Mouse (Mus musculus): ENCODE results near the gene Kcne4.

Gene Kcne4

GRCm38 (mm10) chr1:78860056-78860455, 43.5 kb downstream of the Kcne4 start:
- no peak for ATAC-seq (ENCODE audit: low TSS enrichment)

GRCm38 (mm10) chr1:78862281-78862680, 45.7 kb downstream of the Kcne4 start:
- no peak for ATAC-seq (ENCODE audit: low TSS enrichment)

GRCm38 (mm10) chr1:78863833-78864232, 47.3 kb downstream of the Kcne4 start:
- ATAC-seq (ENCODE audit: low TSS enrichment), result peak; percentile 80

GRCm38 (mm10) chr1:78864351-78864750, 47.8 kb downstream of the Kcne4 start:
- ATAC-seq (ENCODE audit: low TSS enrichment), result peak; percentile 29; the same call in 1 of the 2 replicates

- ATAC-seq (ENCODE audit: low TSS enrichment), result peak; percentile 64
Observed at GRCm38 (mm10) chr1:78864799-78865346, 48.3 kb downstream of the Kcne4 start.

- no peak for ATAC-seq (ENCODE audit: low TSS enrichment)
Observed at GRCm38 (mm10) chr1:78865991-78866390, 49.4 kb downstream of the Kcne4 start.

GRCm38 (mm10) chr1:78866455-78866854, 49.9 kb downstream of the Kcne4 start:
- no peak for ATAC-seq (ENCODE audit: low TSS enrichment)
